Mouse (Mus musculus): Measurements from ENCODE around the gene Ctnna2.

DNA sequence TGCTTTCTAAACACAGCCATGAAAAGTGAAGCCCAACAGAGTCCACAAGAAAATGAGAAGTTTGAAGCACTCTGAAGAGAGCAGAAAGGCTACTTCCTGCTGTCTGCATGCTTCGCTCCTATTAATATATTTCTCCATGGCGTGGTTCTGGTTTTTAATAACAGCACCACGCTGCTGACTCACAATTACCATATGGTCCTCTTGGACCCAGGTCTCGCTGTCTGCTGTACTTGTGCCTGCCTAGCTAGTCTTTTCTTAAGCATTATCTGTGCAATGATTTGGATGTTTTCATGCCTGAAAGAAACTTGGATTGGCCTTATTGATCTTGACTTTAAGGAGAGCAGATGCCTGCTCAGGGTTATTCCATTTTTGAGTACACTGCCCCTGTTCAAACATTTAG is 28.2 kb downstream of the Ctnna2 start:
- TF ChIP-seq CTCF (IDR thresholded peaks at IDR 0.05; ENCODE audit: extremely low read depth, insufficient read depth, low read length), result no peak
- no peak for TF ChIP-seq POLR2A (IDR thresholded peaks at IDR 0.05; ENCODE audit: extremely low read depth, insufficient read depth, low read length)
